Mouse (Mus musculus) heart, embryonic 11.5 days (tissue): ENCODE results near the gene Hist1h2bn. TPM values are rescaled to one million over a fixed set of nuclear protein-coding genes. Genes with fewer than 3 reads are reported as not detected.
"Not testable (repeated sequence)": the region's sequence is repeated elsewhere in the genome, so short reads cannot be mapped to it uniquely, and the experiment has no call there.

Experiments used
- ATAC-seq: fragments of 200-750 bp; cut with Nextera tagmentation; replicated peaks from 2 replicates; pipeline ENCODE4 v1.8.0; 2017; ENCODE audit warnings: moderate library complexity; ENCODE audit not compliant: insufficient number of reproducible peaks, low FRiP score, low TSS enrichment
- H3K27ac ChIP-seq: fragments of 300-500 bp; sonication (generic); 2 replicates; pipeline ENCODE4 v1.5.1; 2014; ENCODE audit warnings: mild to moderate bottlenecking, low read depth, low read length
- H3K27me3 ChIP-seq: fragments of 300-500 bp; sonication (generic); 2 replicates; pipeline ENCODE4 v1.6.1; 2014; ENCODE audit warnings: mild to moderate bottlenecking, low read length, mixed read lengths; ENCODE audit not compliant: control insufficient read depth, insufficient read depth
- H3K36me3 ChIP-seq: fragments of 300-500 bp; sonication (generic); 2 replicates; pipeline ENCODE4 v1.6.1; 2014; ENCODE audit warnings: mild to moderate bottlenecking, low read length, moderate library complexity, mixed read lengths; ENCODE audit not compliant: control insufficient read depth, insufficient read depth
- H3K4me1 ChIP-seq: fragments of 300-500 bp; sonication (generic); 2 replicates; pipeline ENCODE4 v1.6.1; 2014; ENCODE audit warnings: low read length; ENCODE audit not compliant: control insufficient read depth, insufficient read depth
- H3K4me2 ChIP-seq: fragments of 300-500 bp; sonication (generic); 2 replicates; pipeline ENCODE4 v1.6.1; 2014; ENCODE audit warnings: mild to moderate bottlenecking, moderate library complexity
- H3K4me3 ChIP-seq: fragments of 300-500 bp; sonication (generic); 2 replicates; pipeline ENCODE4 v1.5.1; 2014; ENCODE audit warnings: low read depth, low read length
- H3K9ac ChIP-seq: fragments of 300-500 bp; sonication (generic); 2 replicates; pipeline ENCODE4 v1.6.1; 2014; ENCODE audit warnings: mild to moderate bottlenecking, low read depth, low read length, moderate library complexity
- H3K9me3 ChIP-seq: fragments of 300-500 bp; sonication (generic); replicated peaks from 2 replicates; pipeline ENCODE4 v1.6.1; 2016; ENCODE audit warnings: low read length; ENCODE audit not compliant: control insufficient read depth
- WGBS: fragments of 180-500 bp; shearing (Covaris S2); extraction: QIAGEN DNeasy Blood & Tissue Kit; methylation state at CpG from one replicate; pipeline ENCODE4 v1.1.7; 2014; ENCODE audit not compliant: insufficient replicate concordance; 5-methylcytosine and 5-hydroxymethylcytosine counted together
- microRNA-seq: library from miRNA; unstranded; fragments of <30 nt; microRNA quantifications from one replicate; pipeline ENCODE4, GENCODE M21; 2016; ENCODE audit warnings: borderline number of aligned reads
- polyA plus RNA-seq: library from polyadenylated mRNA; unstranded; fragments of >200 nt; fragmentation: Nextera tagmentation; extraction: Ambion mirVana; gene quantifications from 2 replicates; pipeline ENCODE4 v1.2.1, GENCODE M21; 2014

Hist1h2bn gene
- polyA plus RNA-seq, 1 experiment from 2014 or later, result 2.0 TPM

DNA sequence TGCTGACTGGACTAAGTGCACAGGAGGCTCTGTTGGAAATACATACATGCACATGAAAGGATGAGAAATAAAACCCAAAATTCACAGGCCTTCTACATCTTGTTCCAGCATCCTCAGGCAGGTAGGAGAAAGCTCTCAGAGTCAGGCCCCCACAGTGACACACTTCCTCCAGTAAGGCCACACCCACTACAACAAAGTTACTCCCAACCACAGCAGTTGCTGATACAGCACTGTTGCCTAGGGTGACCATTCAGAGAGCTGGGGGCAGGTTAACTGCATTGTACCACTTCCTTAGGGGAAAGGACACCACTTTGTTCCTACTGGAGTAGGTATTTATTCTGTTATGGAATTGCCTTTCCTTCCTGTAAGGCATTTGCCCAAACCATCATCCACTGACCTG lies 43.2 kb downstream of the Hist1h2bn start:
- not testable (repeated sequence) for H3K36me3 ChIP-seq, ATAC-seq, H3K4me1 ChIP-seq, H3K4me2 ChIP-seq, H3K27me3 ChIP-seq, H3K9ac ChIP-seq, H3K4me3 ChIP-seq, H3K27ac ChIP-seq, H3K9me3 ChIP-seq

DNA sequence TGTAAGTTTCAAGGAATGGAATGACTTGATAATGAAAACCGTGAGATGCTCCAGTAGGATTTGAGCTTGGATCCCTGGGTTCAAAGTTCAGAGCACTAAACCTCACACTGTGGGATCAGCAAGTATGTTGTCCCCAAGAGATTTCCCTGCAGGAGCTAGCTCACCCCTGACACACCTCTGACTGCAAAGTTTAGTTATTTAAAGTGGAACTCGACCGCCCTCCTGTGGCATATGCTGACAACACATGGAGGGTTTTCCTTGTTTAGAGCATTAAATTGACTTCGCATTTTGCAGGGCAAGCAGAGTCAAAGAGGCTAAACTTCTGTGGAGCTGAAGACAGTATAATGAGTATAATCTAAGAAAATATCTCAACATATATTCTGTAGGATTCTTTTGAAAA lies 49.1 kb downstream of the Hist1h2bn start:
- H3K36me3 ChIP-seq, H3K9ac ChIP-seq, H3K9me3 ChIP-seq, H3K4me1 ChIP-seq, H3K4me2 ChIP-seq, H3K4me3 ChIP-seq, H3K27me3 ChIP-seq, H3K27ac ChIP-seq: not testable (repeated sequence)
- WGBS, result no CpG with 5 or more reads among the region's 4 CpGs
- ATAC-seq, result peak; percentile 55; the same call in 1 of the 2 replicates

Small RNA genes within 50 kb of the gene (microRNA-seq; reads per million reads assigned to microRNA genes)
- gene Gm44346, result not detected
- not detected for gene Gm44357
- not detected for gene Gm44367
- gene Gm44454, result 1.3 reads per million, percentile 17 among the genes with 10 or more reads in this experiment

Other genes starting within 250 kb of the Hist1h2bn start
- gene Zkscan8, start 223.0 kb upstream of the Hist1h2bn start, polyA plus RNA-seq, result 6.4 and 6.5 TPM in 2 replicates
- gene Olfr1366, start 211.3 kb upstream of the Hist1h2bn start, polyA plus RNA-seq, result 0.14 and 0.15 TPM in 2 replicates
- not detected in 2 replicates for gene Olfr1535, start 194.2 kb upstream of the Hist1h2bn start, polyA plus RNA-seq
- not detected in 2 replicates for gene Olfr1364, start 172.4 kb upstream of the Hist1h2bn start, polyA plus RNA-seq
- not detected in 2 replicates for gene Olfr1362, start 140.1 kb upstream of the Hist1h2bn start, polyA plus RNA-seq
- gene Olfr11, start 111.6 kb upstream of the Hist1h2bn start, polyA plus RNA-seq, result not detected in 2 replicates
- not detected in 2 replicates for gene Olfr1361, start 90.7 kb upstream of the Hist1h2bn start, polyA plus RNA-seq
- gene Olfr1360, start 76.7 kb upstream of the Hist1h2bn start, polyA plus RNA-seq, result not detected in 2 replicates
- gene Olfr1359, start 56.0 kb upstream of the Hist1h2bn start, polyA plus RNA-seq, result not detected in 2 replicates
- gene Hist1h2bl, start 38.0 kb upstream of the Hist1h2bn start, polyA plus RNA-seq, result not detected in 2 replicates
- 6.5 and 8.4 TPM in 2 replicates for gene Hist1h2ai, start 37.7 kb upstream of the Hist1h2bn start, polyA plus RNA-seq
- gene Hist1h3h, start 36.5 kb upstream of the Hist1h2bn start, polyA plus RNA-seq, result 4.4 TPM in 1 of 2 replicates, not detected in the other
- gene Hist1h2bm, start 32.1 kb upstream of the Hist1h2bn start, polyA plus RNA-seq, result 1.4 and 1.6 TPM in 2 replicates
- gene Hist1h4j, start 19.1 kb upstream of the Hist1h2bn start, polyA plus RNA-seq, result 0.79 and 1.1 TPM in 2 replicates
- gene Hist1h4k, start 3.6 kb upstream of the Hist1h2bn start, polyA plus RNA-seq, result 3.0 TPM in 1 of 2 replicates, not detected in the other
- 3.1 and 4.2 TPM in 2 replicates for gene Hist1h2ak, start 296 bp upstream of the Hist1h2bn start, polyA plus RNA-seq
- 5.9 and 10.8 TPM in 2 replicates for gene Hist1h1b, start 26.5 kb downstream of the Hist1h2bn start, polyA plus RNA-seq
- 107 and 123 TPM in 2 replicates for gene Hist1h3i, start 29.2 kb downstream of the Hist1h2bn start, polyA plus RNA-seq
- gene Hist1h2an, start 33.1 kb downstream of the Hist1h2bn start, polyA plus RNA-seq, result 3.3 and 6.2 TPM in 2 replicates
- gene Hist1h2bp, start 33.3 kb downstream of the Hist1h2bn start, polyA plus RNA-seq, result 1.5 TPM in 1 of 2 replicates, not detected in the other
- gene Hist1h2bq, start 56.1 kb downstream of the Hist1h2bn start, polyA plus RNA-seq, result 9.4 and 11.6 TPM in 2 replicates
- not detected in 2 replicates for gene Hist1h2ao, start 56.3 kb downstream of the Hist1h2bn start, polyA plus RNA-seq
- not detected in 2 replicates for gene Hist1h4m, start 57.6 kb downstream of the Hist1h2bn start, polyA plus RNA-seq
- gene Hist1h4n, start 78.1 kb downstream of the Hist1h2bn start, polyA plus RNA-seq, result 7.1 and 10.5 TPM in 2 replicates
- 2,147 and 2,559 TPM in 2 replicates for gene Hist1h2ap, start 79.4 kb downstream of the Hist1h2bn start, polyA plus RNA-seq
- gene Hist1h2br, start 79.6 kb downstream of the Hist1h2bn start, polyA plus RNA-seq, result 10.3 and 12.3 TPM in 2 replicates
- gene Zfp184, start 191.0 kb downstream of the Hist1h2bn start, polyA plus RNA-seq, result 6.7 and 7.6 TPM in 2 replicates
- not detected in 2 replicates for gene Pom121l2, start 227.1 kb downstream of the Hist1h2bn start, polyA plus RNA-seq